Mouse (Mus musculus) brain, embryonic 14.5 days (tissue): Measurements from ENCODE around the gene Dthd1.

Experiments used
- CTCF ChIP-seq: fragments of 200-500 bp; IDR thresholded peaks from 2 replicates; pipeline ENCODE4 v1.5.1; 2012; ENCODE audit warnings: inconsistent platforms, mild to moderate bottlenecking, moderate library complexity, borderline replicate concordance; ENCODE audit not compliant: insufficient read depth, insufficient read length; ENCODE audit errors: extremely low read depth
- POLR2A ChIP-seq: fragments of 200-500 bp; IDR thresholded peaks from 2 replicates; pipeline ENCODE4 v1.6.1; 2012; ENCODE audit warnings: mild to moderate bottlenecking, inconsistent platforms, borderline replicate concordance; ENCODE audit not compliant: poor library complexity, insufficient read depth, insufficient read length, severe bottlenecking; ENCODE audit errors: extremely low read depth

DNA sequence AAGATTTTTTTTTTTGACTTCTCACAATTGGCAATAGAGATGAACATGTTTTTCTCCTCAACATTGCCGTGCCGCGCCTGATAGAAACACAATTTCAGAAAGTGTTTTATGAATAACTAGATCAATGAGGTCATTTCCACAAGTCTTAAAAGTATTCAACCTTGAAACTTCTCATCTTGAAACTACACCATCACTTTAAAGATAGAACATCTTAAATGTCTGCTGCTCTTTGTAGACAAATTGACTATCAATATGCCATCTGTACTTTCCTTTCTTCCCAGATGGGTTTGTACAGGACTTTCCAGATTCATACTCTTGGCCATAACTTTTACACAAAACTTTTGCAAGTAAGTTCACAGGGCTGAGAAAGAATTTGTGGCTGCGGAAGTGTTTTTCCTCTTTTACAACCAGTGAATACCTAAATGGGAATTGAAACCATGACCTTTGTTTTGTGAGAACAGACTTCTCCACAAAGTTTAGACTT is 40.8 kb downstream of the Dthd1 start:
- TF ChIP-seq POLR2A (no peak), CTCF (no peak)
